Comparison of ENCODE assay signal across 27 mouse cellular contexts in genomic region chr13:99254781-99255180, GRCm38 (mm10).
A peak's percentile ranks its signal among the peaks of the same experiment; 100 is the strongest.
DNase-seq lines count a peak whose midpoint lies in the region; ATAC-seq lines count a peak whose summit lies in the region.
"Had no signal": no experiment of that assay in that cellular context is flagged by ENCODE, and none has a peak within 500 bp of the region (broad histone marks: within the 10 kb centered on the region; RNA-seq: fewer than 3 reads in every experiment).

No protein-coding gene starts in this region.

- DNase-seq in gastrocnemius, postnatal 25 days, result peak; percentile 39
- DNase-seq in gastrocnemius, postnatal 4 days (ENCODE audit: low spot score in 2 of 2), result no peak
- DNase-seq in heart, embryonic 10.5 days (ENCODE audit: low spot score), result peak; percentile 66
- peak; percentile 46 to 48 for DNase-seq in heart, postnatal 10 days
- no peak for DNase-seq in left cerebral cortex, adult 8-10 months (ENCODE audit: low spot score in 2 of 2)
- no peak for DNase-seq in forebrain, embryonic 11.5 days (ENCODE audit: low spot score)
- DNase-seq: adrenal gland, adult 8-10 months; cerebellum, adult 11 months; cerebellum, postnatal 25 days; forebrain, postnatal 0 days; liver, postnatal 0 days; lung, postnatal 14 days; right cerebral cortex, postnatal 14 days; spleen, adult 18-20 months; thymus, adult 18-20 months; thymus, postnatal 4 days had no signal

- peaks cover 5% of the 10 kb centered on the region for H3K9me3 ChIP-seq in heart, embryonic 10.5 days
- no peaks in the 10 kb centered on the region for H3K9me3 ChIP-seq in forebrain, embryonic 11.5 days (ENCODE audit: control insufficient read depth, low read length)

- H3K36me3 ChIP-seq in heart, embryonic 10.5 days, result no peaks in the 10 kb centered on the region
- H3K36me3 ChIP-seq in forebrain, embryonic 11.5 days (ENCODE audit: control insufficient read depth, insufficient read depth, low read length), result no peaks in the 10 kb centered on the region
- H3K36me3 ChIP-seq: embryonic facial prominence, embryonic 15.5 days; limb, embryonic 10.5 days; neural tube, embryonic 13.5 days had no signal

- no peak overlapping the region for H3K9ac ChIP-seq in forebrain, embryonic 11.5 days (ENCODE audit: low read length)
- H3K9ac ChIP-seq: embryonic facial prominence, embryonic 15.5 days; forebrain, postnatal 0 days; liver, postnatal 0 days; neural tube, embryonic 13.5 days had no signal

- H3K4me1 ChIP-seq in brown adipose tissue, adult 24 weeks (ENCODE audit: control insufficient read depth, insufficient read depth, insufficient read length, low read length), result peaks cover 4% of the 10 kb centered on the region; the same call in 1 of the 2 replicates
- H3K4me1 ChIP-seq in heart, embryonic 10.5 days, result peaks cover 11% of the 10 kb centered on the region; the same call in 1 of the 2 replicates
- H3K4me1 ChIP-seq in forebrain, embryonic 11.5 days (replicated peaks; ENCODE audit: control insufficient read depth, insufficient read depth, low read length), result no peaks in the 10 kb centered on the region
- H3K4me1 ChIP-seq: embryonic facial prominence, embryonic 15.5 days; megakaryocyte, embryonic 14.5 days had no signal

- no peak overlapping the region for H3K4me3 ChIP-seq in brown adipose tissue, adult 24 weeks (ENCODE audit: insufficient read depth, low read depth, low read length)
- H3K4me3 ChIP-seq in heart, embryonic 10.5 days, result no peak overlapping the region
- H3K4me3 ChIP-seq in forebrain, embryonic 11.5 days (ENCODE audit: low read depth, low read length), result no peak overlapping the region
- H3K4me3 ChIP-seq: embryonic facial prominence, embryonic 15.5 days; left cerebral cortex, adult 2 months; limb, embryonic 10.5 days; megakaryocyte, embryonic 14.5 days; neural tube, embryonic 13.5 days had no signal

- H3K27ac ChIP-seq in brown adipose tissue, adult 24 weeks (replicated peaks; ENCODE audit: low read depth, low read length), result peak overlapping the region; percentile 69
- H3K27ac ChIP-seq in heart, embryonic 10.5 days, result no peak overlapping the region
- no peak overlapping the region for H3K27ac ChIP-seq in forebrain, embryonic 11.5 days (ENCODE audit: low read depth, low read length)
- H3K27ac ChIP-seq: embryonic facial prominence, embryonic 15.5 days; limb, embryonic 10.5 days; neural tube, embryonic 13.5 days had no signal

- ATAC-seq in megakaryocyte, adult 5-6 weeks (ENCODE audit: poor library complexity, severe bottlenecking), result no peak
- ATAC-seq in forebrain, embryonic 11.5 days (replicated peaks; ENCODE audit: low FRiP score), result no peak
- ATAC-seq: CD4-positive, CD25-positive, alpha-beta regulatory T cell, adult 4 months; forebrain, postnatal 0 days; hindbrain, embryonic 16.5 days; intestine, postnatal 0 days; liver, postnatal 0 days; Patski had no signal

- intact Hi-C loops in heart, postnatal 10 days (cut with DNase I), result loop anchor here (5.0 kb wide), 1 partner anchor 48 kb away; no protein-coding TSS in a partner anchor

- H3K4me2 ChIP-seq in forebrain, embryonic 11.5 days (ENCODE audit: low read depth, low read length, severe bottlenecking), result no peak overlapping the region
- H3K4me2 ChIP-seq: embryonic facial prominence, embryonic 15.5 days; neural tube, embryonic 13.5 days had no signal

- no peaks in the 10 kb centered on the region for H3K27me3 ChIP-seq in heart, embryonic 10.5 days (ENCODE audit: insufficient read depth, poor library complexity, severe bottlenecking)
- no peaks in the 10 kb centered on the region for H3K27me3 ChIP-seq in forebrain, embryonic 11.5 days (ENCODE audit: control insufficient read depth, insufficient read depth, low read length)
- H3K27me3 ChIP-seq: embryonic facial prominence, embryonic 15.5 days; neural tube, embryonic 13.5 days; Patski had no signal

- 31% methylated on average over 3 of the region's 3 CpGs for WGBS in heart, embryonic 10.5 days
- WGBS in forebrain, embryonic 11.5 days, result 55% methylated on average over 3 of the region's 3 CpGs

Comparison
In these comparisons a context has a peak if more than half of its experiments do, and no peak if none do; other contexts are left out.
1. DNase-seq: peak in gastrocnemius, postnatal 25 days (single experiment), heart, embryonic 10.5 days (single experiment) and heart, postnatal 10 days (2 of 2); none in gastrocnemius, postnatal 4 days (0 of 2), left cerebral cortex, adult 8-10 months (0 of 2) and forebrain, embryonic 11.5 days (single experiment).